Mouse (Mus musculus): ENCODE measurements around the gene Tgfbi.

- TF ChIP-seq EP300 (IDR thresholded peaks at IDR 0.05; ENCODE audit: low read depth) = no peak
- no peak for TF ChIP-seq CTCF (IDR thresholded peaks at IDR 0.05; ENCODE audit: low read depth)
Observed at GRCm38 (mm10) chr13:56578097-56578496, 31.2 kb upstream of the Tgfbi start.
